Mouse (Mus musculus): Measurements from ENCODE around the gene Zfpl1.
A peak's percentile ranks its signal among the peaks of the same experiment; 100 is the strongest.
"Not testable (repeated sequence)": the region's sequence is repeated elsewhere in the genome, so short reads cannot be mapped to it uniquely, and the experiment has no call there.

The Zfpl1 gene

DNA sequence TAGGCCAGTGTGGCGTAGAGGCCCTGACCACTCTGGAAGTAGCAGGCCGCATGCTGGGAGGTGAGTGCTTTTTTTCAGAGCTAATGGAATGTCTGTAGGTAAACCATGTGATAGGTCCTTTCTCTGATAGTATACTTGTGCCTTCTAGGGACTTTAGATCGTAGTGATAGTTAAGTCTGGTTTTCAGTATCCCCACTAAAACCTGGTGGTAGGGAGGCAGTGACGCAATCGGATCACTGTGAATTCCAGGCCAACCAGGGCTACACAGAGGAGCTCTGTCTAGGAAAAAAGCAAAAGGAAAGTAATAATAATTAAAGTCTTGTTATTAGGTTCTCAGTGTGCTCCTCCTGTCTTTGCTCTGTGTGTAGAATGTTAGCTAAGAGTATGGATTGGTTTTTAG, 26.2 kb downstream of the Zfpl1 start:
- DNase-seq (ENCODE audit: low spot score), result no peak

DNA sequence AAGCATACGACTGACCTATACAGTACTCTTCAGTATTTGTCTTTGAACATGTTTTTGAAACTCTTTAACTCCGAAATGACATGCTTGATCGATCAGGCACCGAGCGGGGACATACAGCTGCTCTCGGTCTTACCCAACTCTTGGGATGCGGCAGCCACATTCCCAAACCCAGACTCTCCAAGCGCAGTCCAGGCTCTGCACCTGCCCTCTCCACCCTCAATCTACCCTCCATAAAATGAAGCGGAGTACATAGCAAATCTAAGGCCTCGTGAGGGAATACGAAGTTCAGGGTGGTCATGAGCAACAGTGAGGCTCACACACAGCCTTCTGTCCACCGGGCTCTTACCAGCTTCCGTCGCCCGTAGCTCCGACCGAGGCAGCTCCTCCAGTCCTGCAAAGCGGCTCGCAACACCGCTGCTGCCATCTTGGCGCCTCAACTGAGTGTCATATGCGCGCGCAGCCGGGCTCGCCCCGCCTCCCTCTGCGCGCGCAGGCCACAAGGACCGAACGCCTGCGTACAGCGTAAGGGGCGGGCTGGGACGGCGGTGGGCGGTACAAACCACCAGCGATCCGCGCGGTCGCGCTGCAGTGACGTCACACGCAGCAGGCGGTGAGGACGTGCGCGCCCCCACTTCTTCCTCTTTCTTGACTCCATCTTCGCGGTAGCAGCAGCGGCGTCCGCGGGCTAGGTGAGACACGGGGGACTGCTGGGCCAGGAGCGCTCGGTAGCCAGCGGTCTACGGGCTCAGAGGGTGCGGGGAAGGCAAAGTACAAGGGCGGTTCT, 27.3 kb downstream of the Zfpl1 start, which contains the start of the genes Mrpl49 and Fau:
Gene Mrpl49 (minus strand): TSS at position 473 of the 784 bp plus-strand sequence.
Gene Fau (plus strand): TSS at position 532 of the 784 bp plus-strand sequence.
- DNase-seq (ENCODE audit: low spot score), result peak; percentile 99

DNA sequence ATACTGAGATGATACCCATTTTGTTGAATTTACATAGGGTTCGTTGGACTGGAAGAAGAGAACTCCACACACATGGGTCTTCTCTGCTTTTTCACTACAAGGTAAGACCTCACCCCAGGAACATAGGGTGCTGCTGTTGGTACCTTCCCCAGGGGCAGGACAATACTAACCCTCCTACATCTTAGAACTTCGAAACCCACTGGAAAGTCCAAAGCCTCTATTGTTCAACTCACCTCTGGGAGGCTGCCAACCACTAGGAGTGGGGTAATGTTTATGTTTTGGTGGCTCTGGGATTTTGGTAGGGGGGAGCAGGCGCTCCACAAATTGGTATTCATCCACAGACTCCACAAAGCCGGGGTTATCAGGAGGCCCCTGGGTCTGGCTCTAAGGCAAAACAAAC, 28.1 kb downstream of the Zfpl1 start:
- no peak for DNase-seq (ENCODE audit: low spot score)

DNA sequence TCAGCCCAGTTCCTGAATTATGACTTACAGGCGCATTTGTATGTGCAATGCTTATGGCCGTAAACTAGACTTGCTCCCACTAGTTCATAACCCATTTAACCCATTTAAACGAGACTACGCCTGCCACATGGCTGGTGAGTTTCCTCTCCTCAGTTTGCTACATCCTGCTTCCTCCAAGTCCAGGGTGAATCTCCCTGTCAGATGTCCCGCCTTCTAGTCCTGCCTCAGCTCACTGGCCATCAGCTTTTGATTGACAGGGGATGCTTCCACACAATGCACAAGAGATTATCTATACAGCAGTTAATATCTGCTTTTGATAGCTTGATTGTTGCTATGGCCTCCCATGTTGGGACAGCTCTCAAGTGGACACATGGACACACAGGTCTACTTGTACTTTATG, 30.5 kb downstream of the Zfpl1 start:
- DNase-seq (ENCODE audit: low spot score), result no peak

DNA sequence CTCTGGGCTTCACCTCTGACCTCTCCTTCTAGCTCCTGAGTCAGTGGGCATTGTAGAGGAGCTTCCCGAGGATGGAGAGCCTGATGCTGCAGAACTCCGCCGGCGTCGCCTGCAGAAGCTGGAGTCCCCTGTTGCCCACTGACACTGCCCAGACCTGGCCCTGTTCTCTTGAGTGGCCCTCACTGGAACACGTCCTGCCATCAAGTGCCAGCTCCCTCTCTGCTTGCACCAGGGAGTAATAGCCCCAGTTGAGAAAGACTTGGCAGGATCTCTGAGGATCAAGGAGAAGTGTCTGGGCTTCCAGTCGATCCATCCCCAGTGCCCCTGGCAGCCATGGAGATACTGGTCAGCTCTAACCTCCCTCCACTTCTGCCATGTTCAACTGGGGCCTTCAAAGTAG, 32.2 kb downstream of the Zfpl1 start:
- DNase-seq (ENCODE audit: low spot score), result no peak

DNA sequence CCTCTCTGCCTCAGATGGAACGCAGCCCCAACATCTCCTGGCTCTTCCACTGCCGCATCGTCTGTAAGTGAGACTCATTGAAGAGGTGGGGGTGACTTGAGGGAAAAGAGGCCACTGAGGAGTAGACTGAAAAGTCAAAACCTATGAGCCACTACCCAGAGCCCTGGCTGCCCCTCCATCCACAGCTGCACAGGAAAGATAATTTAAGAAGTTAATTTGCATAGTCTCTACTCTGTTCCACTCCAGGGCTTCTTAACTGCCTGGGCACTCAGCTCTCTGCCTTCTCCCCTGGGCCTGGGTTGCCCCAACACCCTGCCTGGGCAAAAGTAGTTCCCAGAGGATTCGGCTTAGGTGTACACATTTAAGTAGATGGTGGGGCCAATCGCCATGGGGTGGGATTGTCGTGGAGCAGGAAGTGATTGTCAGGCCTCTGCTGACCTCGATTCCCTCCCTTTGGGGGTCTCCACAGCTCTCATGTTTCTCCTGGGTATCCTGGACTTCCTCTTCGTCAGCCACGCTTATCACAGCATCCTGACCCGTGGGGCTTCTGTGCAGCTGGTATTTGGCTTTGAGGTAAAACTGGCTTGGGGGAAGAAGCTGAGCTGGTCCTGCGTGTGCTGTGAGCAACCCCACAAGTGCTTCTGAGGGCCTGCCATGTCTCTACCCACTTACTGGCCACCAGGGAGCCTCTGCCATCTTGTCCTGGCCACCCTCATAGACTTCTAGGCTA, 35.9 kb downstream of the Zfpl1 start:
- DNase-seq (ENCODE audit: low spot score), result no peak

DNA sequence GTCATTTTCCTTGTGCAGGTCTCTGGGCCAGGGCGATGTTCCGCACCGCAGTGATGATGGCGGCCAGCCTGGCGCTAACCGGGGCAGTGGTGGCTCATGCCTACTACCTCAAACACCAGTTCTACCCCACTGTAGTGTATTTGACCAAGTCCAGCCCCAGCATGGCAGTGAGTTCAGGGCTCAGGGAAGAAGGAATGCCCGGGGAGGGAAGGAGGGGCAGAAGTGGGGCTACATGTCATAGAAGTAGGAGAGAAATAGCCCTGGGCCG, 36.9 kb downstream of the Zfpl1 start:
- DNase-seq (ENCODE audit: low spot score), result no peak

DNA sequence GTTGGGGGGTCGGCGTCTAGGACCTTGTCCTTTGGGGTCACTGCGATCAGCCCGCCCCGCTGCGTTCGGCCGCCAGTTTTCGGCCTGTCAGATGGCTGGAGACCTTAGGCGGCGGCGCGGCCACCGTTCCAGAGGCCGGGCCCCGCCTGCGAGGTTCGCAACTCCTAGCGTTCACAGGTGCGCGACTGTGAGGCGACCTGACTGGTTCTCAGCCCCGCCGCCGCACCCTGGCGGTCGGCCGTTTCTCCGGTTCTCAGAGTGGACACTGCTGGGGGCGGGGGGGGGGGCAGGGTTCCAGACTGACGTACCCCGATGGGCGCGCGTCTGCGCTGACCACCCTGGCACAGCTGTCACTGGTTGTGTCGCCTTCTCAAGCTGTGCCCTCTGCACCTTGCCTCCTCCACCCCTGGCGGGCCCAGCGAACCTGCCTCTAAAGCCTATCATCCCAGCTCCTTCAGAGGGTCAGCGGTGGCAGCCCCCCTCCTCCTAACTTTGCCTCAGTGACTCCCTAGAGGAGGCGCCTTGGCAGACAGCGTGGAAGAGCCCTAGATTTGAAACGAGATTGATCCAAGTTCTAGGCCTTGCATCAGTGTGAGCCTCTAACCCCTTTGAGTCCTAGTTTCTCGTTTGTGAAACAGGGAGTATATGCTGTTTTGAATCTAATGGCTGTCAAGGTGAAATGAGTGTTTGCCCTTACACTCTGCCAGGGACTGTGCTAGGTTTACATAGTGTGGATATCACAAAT, 37.4 kb downstream of the Zfpl1 start:
- no peak for DNase-seq (ENCODE audit: low spot score)

DNA sequence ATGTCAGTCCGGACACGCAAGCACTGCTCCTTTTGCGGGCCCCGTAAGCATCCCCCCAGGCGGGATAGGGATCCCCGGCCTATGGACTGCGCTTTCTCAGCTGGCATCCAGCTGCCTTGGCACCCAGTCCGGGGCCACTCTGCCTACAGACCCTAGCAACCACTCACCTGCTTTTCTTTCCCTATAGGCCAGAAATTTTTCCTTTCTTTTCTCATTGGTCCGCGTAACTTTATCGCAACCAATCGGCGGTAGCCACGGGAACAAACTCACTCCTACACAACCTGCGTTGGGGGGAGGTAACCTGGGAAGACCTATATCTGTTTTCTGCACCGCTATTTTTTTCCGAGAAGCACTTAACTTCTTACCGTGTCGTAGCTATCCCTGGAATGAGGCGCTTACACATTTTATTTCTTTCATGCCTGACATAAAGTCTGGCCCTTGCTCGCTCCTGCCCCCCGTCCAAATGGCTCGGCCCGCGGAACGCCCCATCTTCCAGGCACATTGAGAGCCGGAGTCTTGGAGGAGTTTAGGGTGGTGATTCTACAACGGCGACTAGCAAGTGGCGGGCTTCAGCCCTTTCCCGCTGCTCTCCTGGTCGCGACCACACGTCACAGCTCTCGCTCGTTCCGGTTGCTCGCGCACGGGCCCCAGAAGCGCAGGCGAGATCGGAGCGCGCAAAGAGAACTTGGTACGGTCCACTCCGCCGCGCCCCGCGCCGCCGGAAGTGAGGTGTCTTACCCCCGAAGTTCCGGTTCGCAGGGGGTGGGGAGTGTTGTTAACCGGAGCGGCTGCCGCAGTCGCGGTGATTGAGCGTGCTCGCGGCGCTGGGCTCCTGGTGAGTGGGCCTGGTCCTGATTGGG, 38.2 kb downstream of the Zfpl1 start, which contains the start of gene Syvn1:
Gene Syvn1 (plus strand): TSS at position 283 of the 860 bp plus-strand sequence.
- DNase-seq (ENCODE audit: low spot score), result peak; percentile 88

DNA sequence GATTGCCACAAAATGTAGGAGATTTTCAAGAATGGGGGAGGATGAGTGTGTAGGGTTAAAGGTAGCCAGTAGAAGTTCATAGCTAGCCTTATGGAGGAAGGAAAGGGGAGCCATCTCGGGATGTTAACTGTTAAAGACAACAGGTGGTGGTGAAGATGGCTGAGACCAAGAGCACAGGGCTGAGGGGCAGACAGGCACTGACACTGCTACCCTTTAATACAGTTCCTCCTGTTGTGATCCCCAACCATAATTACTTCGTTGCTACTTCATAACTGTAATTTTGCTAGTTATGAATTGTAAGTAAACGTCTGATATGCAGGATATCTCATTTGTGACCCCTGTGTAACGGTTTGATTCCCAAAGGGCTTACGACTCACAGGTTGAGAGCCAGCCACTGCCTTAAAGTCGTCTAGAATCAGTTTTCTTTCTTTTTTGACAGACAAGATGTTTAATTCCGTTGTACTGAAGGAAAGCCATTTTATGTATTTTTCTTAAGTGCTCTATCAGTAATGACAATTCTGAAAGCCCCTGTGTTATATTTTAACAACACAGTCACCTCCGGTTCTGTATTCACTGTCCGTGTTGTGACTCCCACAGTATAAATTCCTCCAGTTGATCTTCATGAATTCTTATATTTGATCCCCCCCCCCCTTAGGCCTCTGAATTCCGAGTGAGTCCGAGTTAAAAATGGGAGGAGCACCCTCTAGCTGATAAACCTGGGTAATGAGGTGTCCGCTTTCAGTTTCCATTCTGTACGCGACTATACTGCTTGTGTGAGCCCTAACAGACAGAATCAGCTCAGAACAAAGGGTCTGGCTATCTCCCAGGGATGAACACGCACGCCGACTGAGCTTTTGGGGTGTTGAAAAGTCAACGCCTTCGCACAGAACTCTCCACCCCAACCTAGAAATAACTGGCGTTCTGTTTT, 39.1 kb downstream of the Zfpl1 start:
- no peak for DNase-seq (ENCODE audit: low spot score)

DNA sequence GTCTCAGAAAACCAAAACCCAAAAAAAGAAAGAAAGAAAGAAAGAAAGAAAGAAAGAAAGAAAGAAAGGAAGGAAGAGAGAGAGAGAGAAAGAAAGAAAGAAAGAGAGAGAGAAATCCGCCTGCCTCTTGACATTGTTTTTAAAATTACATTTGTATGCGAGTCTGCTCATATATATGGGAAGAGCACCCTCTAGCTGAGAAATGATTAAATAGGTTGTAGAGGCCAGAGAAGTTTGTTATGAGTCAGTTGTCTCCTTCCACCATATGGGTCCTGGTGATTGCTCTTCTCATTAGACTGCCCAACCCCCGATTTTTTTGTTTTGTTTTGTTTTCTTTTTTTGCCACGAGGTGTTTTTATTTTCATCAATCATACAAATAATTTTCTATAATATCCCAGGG, 40.7 kb downstream of the Zfpl1 start:
- not testable (repeated sequence) for DNase-seq (ENCODE audit: low spot score)

DNA sequence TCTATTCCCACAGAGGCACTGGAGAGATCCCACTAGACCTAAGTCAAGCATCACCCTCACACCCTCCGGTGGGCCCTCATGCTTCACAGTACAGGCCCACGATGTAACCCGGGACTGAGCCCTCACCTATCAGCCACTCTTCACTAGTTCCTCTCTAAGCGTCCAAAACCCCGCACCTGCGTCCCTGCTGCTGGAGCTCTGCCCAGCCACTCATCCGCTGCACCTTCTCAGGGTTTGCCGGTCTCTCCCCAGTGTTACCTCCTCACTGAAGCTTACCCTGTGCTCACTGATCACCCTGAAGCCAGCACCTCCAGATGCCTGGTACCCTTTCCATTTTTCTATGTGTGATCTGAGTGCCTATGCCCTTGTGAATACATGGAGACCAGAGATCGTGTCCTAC, 42.5 kb downstream of the Zfpl1 start:
- DNase-seq (ENCODE audit: low spot score), result no peak

DNA sequence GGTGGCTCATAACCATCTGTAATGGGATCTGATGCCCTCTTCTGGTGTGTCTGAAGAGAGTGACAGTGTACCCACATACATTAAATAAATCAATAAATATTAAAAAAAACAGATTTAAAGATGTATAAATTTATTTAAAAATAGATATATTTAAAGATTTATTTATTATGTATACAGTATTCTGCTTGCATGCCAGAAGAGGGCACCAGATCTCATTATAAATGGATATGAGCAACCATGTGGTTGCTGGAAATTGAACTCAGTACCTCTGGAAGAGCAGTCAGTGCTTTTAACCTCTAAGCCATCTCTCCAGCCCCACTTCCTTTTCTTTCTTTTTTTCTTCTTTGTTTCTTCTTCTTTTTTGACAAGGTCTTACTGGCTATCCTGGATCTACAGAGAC, 44.8 kb downstream of the Zfpl1 start:
- DNase-seq (ENCODE audit: low spot score), result no peak

DNA sequence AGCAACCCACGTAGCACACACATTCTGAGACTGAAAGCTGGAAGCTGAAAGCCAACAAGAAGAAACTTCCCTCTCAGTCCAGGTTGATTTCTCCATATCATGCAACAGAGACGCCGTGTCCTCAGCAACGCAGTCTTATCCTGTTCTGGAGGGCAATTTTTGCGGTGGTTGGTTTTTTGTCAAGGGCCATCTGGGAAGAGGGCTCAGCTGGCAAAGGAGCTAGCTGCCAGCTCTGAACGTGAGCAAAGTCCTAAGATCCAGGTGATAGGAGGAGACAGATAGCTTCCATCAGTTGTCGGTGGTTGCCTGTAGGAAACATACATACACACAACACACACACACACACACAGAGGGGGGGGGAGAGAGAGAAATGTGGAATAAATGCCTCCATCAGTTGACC, 46.4 kb downstream of the Zfpl1 start:
- DNase-seq (ENCODE audit: low spot score), result no peak

DNA sequence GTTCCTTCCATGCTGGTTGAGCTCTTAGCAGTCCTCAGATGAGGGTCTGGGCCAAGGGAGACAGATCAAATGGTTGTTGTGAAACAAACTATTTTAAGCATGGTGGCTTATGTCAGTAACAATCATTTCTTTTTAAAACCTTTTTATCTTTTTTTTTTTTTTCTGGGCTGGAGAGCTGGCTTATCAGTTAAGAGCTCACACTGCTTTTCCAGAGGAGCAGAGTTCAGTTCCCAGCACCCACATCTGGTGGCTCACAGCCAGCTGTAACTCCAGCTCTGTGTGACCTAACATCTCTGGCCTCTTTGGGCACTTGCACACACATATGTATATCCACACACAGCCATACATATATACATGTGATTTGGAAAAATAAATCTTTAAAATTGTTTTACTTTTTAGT, 47.1 kb downstream of the Zfpl1 start:
- no peak for DNase-seq (ENCODE audit: low spot score)

DNA sequence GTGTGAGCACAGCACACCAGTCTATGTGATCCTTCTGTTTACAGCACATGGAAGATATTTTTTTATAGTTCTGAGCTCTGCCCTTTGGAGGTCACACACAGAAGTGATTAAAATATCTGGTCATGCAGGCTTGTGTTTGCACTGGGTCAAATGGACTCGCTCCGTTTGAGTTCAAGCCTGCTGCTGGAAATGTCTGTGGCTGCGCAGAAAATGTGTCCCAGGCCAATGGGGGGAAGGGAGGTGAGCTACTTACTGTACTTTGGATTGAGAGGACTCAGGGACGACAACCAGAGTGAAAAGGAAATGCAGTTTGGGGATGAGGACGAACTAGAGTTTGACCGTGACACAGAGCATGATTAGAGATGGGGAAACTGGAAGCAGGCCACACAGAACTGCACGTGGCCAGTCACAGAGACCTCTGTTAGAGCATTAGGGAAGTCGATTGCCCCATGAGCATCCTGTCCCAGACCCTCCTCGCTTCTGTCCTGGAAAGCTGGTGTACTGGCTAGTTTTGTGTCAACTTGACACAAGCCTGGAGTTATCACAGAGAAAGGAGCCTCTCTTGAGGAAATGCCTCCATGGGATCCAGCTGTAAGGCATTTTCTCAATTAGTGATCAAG, 48.7 kb downstream of the Zfpl1 start:
- DNase-seq (ENCODE audit: low spot score), result no peak

Data from ovary, postnatal 36 days (tissue).